Mouse (Mus musculus) embryo, embryonic 11 days (tissue): ENCODE measurements at regions not wholly inside any gene's neighbourhood (a gene's known extent, or its start where the extent isn't known, plus 50 kb on each side); places are given as distances from the start of the nearest gene placed in this dataset.

Experiments
- DNase-seq: peaks from one replicate; pipeline ENCODE4 v3.0.0-alpha.2; 2015

GRCm38 (mm10) chr16:53480664-53481063, 1026.8 kb upstream of the Alcam start:
- no peak for DNase-seq

- no peak for DNase-seq
Measured at GRCm38 (mm10) chr16:53439511-53439910, 985.6 kb upstream of the Alcam start.

DNA sequence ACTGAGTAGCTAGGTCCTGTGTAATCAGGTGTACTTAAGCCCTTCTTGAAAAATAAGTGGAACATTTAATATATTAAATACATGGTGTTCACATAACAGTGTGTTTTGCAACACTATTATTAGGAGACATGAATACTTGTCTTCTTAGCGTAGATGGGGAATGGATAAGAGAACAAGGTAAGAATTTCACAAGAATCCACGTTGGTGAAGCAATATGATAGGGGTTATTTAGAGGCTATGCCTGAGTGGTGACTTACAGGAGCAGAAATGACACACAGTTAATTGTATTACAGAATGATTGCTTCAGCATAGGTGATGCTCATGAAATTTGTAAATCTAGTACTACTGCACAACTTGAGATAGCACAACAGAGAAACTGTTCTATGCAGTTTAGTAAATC, 964.5 kb upstream of the Alcam start:
- DNase-seq: no peak

DNA sequence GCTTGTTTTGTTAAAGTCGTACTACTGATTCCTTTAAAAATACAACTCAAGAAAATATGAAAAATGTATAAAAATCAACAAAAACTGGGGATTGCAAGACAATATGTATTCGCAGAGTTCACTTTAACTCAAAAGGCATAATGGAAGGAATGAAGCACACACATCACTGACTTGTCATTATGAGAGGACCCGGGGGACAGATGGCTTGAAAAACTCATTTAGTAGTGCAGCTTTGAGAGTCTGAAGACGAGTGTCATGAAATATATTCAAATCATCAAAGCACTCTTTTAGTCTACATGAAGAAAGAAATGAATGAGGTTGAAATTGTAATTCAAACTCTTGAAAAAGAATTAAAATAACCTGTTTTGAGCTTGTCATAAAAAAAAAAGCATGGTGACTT, 931.3 kb upstream of the Alcam start:
- DNase-seq: peak; percentile 2

DNA sequence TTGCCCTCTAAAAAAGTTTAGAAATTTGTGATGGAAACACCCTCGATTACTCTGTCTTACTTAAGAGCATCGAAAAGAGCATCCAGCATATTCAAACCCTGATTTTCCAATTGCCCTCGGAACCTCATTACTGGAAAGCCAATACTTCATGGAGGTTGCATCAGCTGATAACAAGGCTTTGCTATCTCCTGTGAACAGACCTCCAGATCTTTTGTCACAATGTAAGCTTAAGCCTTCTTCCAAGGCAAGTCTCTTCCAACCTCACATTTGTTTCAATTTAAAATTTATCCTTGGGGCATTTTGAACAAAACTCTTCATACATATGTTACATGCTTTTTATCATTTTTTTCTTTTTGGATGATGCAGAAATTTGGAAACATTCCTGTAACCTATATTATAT, 888.3 kb upstream of the Alcam start:
- DNase-seq: no peak

DNA sequence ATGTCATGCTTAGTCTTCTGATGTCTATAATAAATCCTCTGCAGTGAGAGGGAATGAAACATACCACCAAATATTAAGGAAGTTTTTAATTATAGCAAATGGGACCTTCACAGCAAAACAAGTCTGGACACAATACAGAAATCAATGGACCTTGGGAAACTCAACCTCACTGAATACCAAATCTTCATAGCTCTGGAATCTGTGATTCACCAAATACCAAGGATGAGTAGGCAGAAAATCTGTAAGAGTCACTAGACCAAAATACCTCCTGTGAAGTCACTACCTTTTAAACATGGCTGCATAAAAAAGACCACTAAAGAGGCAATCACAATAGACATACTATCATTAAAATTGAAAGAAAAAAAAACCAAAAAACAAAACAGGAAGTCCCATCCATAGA, 872.5 kb upstream of the Alcam start:
- no peak for DNase-seq

DNA sequence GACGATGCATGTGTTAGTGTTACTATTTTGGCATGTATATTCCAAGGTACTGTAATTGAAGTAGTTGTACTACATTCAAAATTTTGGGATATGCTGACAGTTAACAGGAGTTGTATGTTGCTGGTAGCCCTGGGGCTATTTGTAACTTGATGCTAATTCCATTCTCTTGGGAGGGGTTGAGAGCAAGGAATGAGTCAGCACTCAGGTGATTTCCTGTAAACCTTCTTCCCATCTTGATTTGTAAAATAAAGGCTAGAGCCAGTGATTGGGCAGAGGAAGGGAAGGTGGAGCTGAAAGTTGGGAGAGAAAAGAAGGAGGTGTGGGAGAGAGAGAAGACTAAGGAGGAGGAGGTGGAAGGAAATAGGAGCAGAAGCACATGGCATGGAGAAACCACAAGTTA, 838.2 kb upstream of the Alcam start:
- peak; percentile 9 for DNase-seq

- DNase-seq: no peak
Measured at GRCm38 (mm10) chr16:53282014-53282413, 828.1 kb upstream of the Alcam start.

DNA sequence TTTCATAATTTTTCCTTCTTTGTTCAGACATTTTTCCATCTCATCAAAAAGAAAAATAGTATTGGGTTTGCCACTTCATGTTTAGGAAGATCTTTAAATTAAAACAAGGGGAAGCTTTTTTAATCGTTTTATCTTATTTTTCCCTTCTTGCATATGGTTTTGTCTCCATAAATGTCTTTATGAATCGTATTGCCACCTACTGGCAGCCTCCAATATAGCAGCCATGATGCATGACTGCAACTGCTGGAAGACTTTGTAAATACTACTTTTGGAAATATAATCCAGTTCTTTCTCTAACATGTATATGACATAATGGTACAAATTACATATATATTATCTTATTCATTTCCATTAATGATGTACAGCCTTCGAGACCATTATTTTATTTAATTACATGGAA, 812.2 kb upstream of the Alcam start:
- DNase-seq: peak; percentile 78

- DNase-seq: no peak
Measured at GRCm38 (mm10) chr16:53245365-53245764, 791.5 kb upstream of the Alcam start.

- DNase-seq: no peak
Measured at GRCm38 (mm10) chr16:53242126-53242537, 788.3 kb upstream of the Alcam start.

GRCm38 (mm10) chr16:53218886-53219285, 765.0 kb upstream of the Alcam start:
- DNase-seq: no peak

DNA sequence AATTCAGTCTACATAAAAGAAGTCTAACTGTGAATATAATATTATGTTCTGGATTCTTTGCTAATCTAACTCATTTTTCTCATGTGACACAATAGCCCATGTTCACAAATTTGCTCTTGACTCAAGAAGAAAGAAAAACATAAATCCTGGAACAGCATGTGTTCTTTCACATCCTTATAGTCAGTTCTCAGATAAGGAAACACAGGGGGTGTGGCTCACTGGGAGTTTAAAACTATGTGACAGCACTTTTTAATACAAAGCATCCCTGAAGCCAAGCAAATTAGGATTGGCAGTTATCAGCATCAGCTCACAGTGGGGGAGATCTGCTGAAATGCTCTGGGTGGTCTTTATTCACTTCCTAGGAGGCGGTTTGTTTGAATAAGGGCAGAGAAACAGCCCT, 747.6 kb upstream of the Alcam start:
- peak; percentile 6 for DNase-seq

DNA sequence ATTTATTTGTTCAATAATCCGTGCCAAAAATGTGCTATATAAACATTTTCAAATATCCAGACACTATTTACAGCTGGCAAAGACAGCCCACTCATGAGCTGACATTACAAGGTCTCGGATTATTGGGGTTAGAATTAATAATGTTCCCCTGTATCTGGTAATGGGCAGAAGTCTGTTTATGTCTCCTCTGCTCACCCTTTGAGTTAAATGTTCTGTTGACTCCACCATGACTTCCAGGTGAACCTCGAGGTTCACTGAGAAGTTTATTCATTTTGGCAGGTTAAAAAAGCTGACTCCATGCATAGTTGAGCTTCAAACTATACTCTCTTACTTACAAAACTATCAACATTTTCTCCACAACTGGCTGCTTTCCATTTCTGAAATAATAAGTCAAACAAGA, 732.6 kb upstream of the Alcam start:
- no peak for DNase-seq

DNA sequence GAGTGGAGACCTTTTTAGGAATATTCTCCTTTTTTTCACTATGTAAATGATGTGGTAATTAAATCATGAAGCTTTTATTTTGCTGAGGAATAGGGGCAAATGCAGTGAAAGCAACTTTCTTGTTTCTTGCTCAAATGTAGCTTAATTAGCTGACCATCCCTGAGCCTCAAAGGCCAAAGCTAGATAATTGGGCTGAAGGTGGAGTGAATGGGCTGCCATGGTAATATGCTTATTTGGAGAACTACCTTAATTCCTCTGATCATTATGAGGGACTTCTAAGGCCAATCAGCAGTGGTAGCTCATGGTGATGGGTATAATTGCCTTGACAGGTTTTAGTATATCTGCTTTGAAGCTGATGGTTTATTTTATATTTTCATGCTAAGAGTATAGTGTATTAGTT, 702.5 kb upstream of the Alcam start:
- no peak for DNase-seq

DNA sequence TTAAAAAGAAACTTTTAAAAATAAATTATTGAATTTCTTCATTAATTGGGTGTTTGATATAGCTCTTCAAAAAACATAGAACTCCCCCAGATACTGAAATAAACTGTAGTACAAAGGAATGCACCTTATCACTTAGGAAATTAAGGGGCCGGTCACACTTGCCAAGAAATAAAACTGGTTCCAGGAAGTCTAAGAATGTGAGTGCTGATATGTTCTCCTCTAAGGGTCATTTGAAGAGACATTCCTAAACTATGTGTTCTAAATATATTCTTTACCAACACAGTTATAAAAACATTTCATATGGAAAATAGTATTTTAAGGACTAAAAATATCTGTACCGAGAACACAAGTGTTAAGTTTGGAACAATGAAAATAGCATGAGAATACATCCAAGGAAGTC, 676.8 kb upstream of the Alcam start:
- DNase-seq: no peak

DNA sequence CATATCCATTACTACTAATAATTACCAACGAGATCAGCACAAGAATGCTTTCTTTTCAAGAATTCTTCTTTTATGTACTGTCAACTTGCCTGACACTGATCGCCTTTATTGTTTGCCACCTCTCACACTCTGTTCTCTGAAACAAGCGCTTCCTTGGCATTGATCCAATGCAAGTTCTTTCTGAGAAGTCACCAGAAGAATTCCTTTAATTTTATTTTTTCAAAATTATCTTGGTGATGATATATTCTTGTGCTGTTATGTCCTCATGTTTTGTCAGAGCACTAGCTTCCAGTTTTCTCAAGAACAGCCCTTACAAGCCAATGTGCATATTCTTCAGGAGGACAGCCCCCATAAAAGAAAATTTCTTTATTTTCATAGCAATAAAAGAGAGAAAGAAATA, 654.9 kb upstream of the Alcam start:
- DNase-seq: no peak

- peak; percentile 24 for DNase-seq
Measured at GRCm38 (mm10) chr16:53095396-53095929, 641.6 kb upstream of the Alcam start.

GRCm38 (mm10) chr16:53073856-53074568, 620.1 kb upstream of the Alcam start:
- DNase-seq: no peak

DNA sequence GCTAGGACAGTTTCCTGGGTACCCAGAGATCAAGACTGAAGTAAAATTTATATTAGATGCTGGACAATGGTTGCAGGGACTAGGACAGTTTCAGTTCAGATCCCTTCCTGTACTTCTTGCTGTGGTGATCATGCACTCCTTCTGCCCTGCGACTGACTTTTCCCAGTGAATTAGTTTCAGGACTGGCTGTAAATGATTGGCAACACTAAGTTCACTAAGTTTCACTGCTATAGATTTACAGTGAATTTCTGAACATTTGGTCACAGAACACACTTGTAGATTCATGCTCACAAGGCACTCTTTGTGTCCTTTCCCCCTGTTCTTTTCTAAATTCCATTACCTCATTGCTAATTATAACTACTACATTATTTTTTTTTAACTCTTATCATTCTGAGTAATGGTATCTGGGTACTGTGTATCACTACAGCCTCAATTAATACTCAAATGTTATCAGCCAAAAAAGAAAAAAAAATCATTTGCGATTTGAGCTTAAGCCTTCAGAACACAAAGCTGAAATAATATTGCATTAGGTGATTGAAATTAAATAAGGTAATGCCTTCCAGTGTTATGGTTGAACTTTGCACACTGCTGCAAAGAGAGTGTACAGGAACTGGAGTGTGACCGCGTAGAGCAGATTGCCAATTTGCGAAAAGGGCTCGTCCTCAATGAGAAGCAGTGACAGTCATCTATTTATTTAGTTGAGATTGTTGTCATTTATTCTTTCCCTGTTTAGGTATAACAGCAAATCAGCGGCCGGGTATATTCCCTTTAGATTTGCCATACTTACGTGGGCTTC, 618.2 kb upstream of the Alcam start:
- no peak for DNase-seq

DNA sequence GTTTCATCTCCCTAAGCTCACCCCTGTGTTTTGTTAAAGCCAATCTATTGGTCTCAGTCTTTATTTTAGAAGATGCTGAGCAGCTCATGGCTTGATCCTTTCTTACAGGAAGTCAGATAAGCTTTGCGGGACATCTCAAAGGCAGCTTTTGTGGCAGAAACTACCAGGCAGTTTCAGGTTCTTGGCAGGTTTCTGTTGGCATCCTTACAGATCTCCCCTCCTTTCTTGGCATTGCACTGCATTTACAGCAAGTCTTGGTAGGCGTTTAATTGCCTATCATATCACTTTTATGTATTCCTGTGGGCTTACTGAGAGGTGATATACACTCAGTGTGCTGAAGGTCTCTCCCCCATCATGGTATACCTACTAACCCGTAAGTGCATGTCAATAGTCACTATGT, 610.3 kb upstream of the Alcam start:
- no peak for DNase-seq

GRCm38 (mm10) chr16:53063061-53063460, 609.2 kb upstream of the Alcam start:
- no peak for DNase-seq

DNA sequence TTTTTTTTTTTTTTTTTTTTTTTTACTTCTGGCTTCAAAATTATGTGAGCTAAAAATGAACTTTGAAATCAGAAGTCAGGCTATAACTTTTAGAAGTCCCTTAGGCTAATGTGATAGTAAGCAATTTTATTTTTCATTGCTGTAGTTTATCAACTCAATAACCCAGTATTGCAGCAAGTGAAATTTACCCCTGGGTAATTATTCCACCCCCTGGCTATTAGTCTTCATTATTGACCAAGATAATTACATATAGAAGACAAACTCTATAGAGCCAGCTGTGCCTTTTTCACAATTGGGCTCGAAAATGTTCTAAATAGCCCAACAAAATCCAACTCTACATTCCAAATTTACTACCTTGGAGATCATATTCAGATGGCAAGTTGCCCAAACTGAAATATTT, 572.2 kb upstream of the Alcam start:
- no peak for DNase-seq

- peak; percentile 22 for DNase-seq
Measured at GRCm38 (mm10) chr16:53011847-53012246, 558.0 kb upstream of the Alcam start.
